Mouse (Mus musculus) erythroblast, embryonic 14.5 days (primary cell): Measurements from ENCODE around the gene Pclo. TPM values are rescaled to one million over a fixed set of nuclear protein-coding genes. Genes with fewer than 3 reads are reported as not detected.
"Not testable (repeated sequence)": the region's sequence is repeated elsewhere in the genome, so short reads cannot be mapped to it uniquely, and the experiment has no call there.

Source experiments
- H3K27me3 ChIP-seq: 2 replicates; pipeline ENCODE4 v1.6.1; 2012; ENCODE audit warnings: inconsistent platforms; ENCODE audit not compliant: control insufficient read depth
- H3K36me3 ChIP-seq: 2 replicates; pipeline ENCODE4 v1.6.1; 2012; ENCODE audit warnings: mild to moderate bottlenecking, inconsistent platforms; ENCODE audit not compliant: control insufficient read depth
- H3K4me1 ChIP-seq: 2 replicates; pipeline ENCODE4 v1.6.1; 2012; ENCODE audit warnings: inconsistent platforms; ENCODE audit not compliant: control insufficient read depth
- H3K4me3 ChIP-seq: replicated peaks from 2 replicates; pipeline ENCODE3; 2012; ENCODE audit warnings: moderate library complexity, mild to moderate bottlenecking, inconsistent platforms
- H3K9me3 ChIP-seq: 2 replicates; pipeline ENCODE4 v1.6.1; 2012; ENCODE audit warnings: low read length, inconsistent platforms, mixed read lengths; ENCODE audit not compliant: control insufficient read depth
- GATA1 ChIP-seq: IDR thresholded peaks from 2 replicates; pipeline ENCODE4 v1.6.1; 2012; ENCODE audit warnings: low read length, inconsistent platforms, mixed read lengths
- TAL1 ChIP-seq: IDR thresholded peaks from 3 replicates; pipeline ENCODE4 v1.6.1; 2012; ENCODE audit warnings: low read length, inconsistent platforms, mixed read lengths
- polyA plus RNA-seq: library from polyadenylated mRNA; stranded (reverse); fragments of >175 nt; gene quantifications from 2 replicates; pipeline ENCODE4 v1.2.3, GENCODE M21; 2012

Gene Pclo
- polyA plus RNA-seq, 1 experiment = not detected

GRCm38 (mm10) chr5:14892242-14892641 lies 377.5 kb downstream of the Pclo start:
- Histone ChIP-seq H3K27me3 (no peaks in the 10 kb centered on the region), H3K36me3 (no peaks in the 10 kb centered on the region), H3K9me3 (peaks cover 33% of the 10 kb centered on the region), H3K4me1 (no peaks in the 10 kb centered on the region), H3K4me3 (no peak overlapping the region)
- no peak for TF ChIP-seq TAL1
- no peak for TF ChIP-seq GATA1

DNA sequence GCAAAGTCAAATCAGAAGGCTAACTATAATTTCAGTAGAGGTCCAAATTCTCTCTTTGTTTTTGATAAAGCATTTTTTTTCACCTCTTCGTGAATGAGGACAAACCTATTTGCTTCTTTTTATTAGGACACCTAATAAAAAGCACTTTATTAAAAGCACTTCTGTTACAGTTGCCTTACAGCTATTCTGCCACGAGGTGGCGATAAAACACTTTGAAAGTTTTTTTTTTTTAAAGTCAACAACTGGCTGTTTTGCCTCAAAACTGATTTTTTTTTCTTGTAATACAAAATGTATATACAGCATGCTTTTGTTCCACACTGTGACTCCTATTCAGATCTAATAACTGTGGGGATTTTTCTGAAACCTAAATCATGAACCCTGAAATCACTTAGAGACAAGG lies 388.8 kb downstream of the Pclo start:
- H3K9me3 ChIP-seq, H3K4me3 ChIP-seq, H3K4me1 ChIP-seq, H3K36me3 ChIP-seq, H3K27me3 ChIP-seq: not testable (repeated sequence)
